Mouse (Mus musculus) urinary bladder, postnatal 10 days (tissue): Measurements from ENCODE around the gene Trpc3.
"Not testable (repeated sequence)": the region's sequence is repeated elsewhere in the genome, so short reads cannot be mapped to it uniquely, and the experiment has no call there.

Experiments
- DNase-seq: peaks from one replicate; pipeline ENCODE4 v3.0.0; 2022; ENCODE audit warnings: low spot score

Gene Trpc3

DNA sequence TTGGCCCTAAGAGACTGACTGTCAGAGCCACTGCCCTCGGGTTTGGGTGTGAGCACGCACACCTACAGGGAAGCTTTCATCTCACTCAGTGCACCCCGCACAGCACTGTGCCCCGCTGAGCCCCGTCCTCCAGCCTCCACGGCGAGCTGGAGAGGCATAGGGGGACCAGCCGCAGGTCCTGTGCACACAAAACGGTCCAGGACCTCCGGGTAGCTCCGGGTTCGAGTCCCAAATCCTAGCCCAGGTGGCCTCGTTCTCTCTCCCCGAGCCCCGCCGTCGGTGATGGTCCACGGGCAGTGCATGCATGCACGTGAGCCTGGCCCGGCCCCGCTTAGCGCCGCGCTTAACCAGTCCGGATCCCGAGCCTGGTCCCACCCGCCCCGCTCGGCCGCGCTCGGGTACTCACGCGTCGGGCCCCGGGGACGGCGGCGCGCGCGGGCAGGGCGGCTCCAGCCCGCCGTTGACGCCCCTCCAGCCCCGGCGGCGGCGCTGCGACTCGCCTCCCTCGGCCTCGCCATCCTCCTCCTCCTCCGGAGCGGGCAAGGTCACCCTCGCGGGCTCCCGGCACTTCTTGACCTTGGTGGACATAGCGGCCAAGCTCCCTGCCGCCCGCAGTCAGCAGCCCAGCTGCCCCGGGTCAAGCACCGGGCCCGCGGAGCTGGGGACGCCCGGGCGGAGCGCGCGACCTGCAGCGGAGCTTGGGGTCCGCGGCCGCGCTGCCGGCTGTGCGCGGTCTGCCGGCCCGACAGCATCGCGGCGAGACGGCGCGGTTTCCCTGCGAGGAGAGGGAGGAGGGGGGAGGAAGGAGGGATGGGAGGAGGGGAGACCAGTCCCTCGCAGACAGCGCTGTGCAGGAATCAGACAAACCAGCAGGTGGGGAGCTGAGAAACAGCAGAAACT, at the start of gene Trpc3:
Trpc3 (minus strand) TSS at position 776 of the 900 bp plus-strand sequence.
- no peak for DNase-seq

GRCm38 (mm10) chr3:36738071-36738470, 48.1 kb upstream of the Trpc3 start:
- DNase-seq, result no peak

- no peak for DNase-seq
Observed at GRCm38 (mm10) chr3:36733075-36733474, 43.1 kb upstream of the Trpc3 start.

- DNase-seq, result no peak
Observed at GRCm38 (mm10) chr3:36726545-36726944, 36.6 kb upstream of the Trpc3 start.

DNA sequence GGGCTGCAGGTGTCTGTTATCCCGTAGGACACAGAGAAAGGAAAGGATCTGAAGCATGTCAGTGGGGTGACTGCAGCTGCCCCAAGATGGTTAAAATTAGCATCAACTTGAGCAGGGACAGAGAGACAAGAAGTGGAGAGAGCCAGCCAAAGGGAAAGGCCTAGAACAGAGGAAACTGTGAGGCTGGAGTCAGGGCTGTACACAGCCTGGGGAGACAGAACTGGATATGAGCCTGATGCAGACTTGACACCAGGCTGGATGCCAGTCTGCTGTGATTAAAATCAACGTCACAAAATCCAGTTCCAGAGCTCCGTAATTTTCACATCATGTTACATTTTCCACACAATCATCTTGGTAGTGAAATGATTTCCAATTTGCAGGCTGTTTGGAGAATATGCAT, 31.9 kb upstream of the Trpc3 start:
- DNase-seq, result no peak

DNA sequence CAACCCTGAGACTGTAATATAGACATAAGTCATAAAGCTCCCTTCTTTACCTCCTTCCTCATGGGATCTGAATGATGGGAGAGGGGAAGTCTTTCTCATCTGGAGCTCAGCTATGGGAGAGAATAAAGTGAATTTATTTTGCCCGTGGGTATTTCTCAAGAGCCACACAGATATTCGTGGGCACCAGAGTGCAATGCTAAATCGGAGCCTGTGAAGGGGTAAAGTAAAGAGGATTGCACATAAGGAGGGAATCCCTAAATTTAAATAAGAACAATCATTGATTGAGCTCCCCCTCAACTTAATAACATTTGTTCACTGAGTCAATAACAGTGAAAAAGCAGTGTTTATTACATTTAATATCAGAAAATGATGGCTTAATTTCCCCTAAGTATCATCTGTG, 19.6 kb upstream of the Trpc3 start:
- DNase-seq, result no peak

DNA sequence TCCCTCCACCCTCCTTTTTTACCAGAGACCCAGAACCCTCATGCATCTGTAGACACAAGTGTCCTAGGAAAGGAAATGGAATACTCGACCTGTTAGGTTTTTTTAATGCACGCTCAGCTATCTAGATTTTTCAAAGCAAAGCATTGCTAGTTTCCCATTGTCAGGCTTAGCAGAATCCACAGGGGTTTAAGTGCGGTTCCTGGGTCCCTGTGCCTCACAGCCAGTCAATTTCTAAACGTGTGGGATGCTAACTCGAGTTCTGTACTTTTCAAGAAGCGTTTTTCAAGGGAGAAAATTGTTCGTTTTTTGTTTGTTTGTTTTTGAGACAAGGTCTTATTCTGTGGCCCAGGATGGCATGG, 304 bp upstream of the Trpc3 start:
- DNase-seq, result no peak

DNA sequence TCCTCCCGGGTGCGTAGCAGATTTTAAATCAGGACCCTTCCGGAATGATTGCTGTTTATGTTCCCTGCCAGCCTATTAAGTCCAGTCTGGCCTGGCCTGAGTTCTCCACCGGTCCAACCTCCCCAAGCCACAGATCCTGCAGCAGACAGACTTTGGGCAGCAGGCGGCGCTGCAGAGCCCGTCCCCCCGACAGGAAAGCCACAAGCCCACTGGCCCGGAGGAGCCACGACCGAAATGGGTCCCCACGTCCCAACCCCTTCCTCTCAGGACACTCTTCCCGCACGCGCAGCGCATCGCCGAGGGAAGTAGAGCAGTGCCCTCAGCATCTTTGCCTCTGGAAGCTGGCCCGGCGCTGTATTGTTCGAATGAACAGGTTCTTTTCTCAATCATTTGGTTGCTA, 1.1 kb downstream of the Trpc3 start:
- DNase-seq, result no peak

DNA sequence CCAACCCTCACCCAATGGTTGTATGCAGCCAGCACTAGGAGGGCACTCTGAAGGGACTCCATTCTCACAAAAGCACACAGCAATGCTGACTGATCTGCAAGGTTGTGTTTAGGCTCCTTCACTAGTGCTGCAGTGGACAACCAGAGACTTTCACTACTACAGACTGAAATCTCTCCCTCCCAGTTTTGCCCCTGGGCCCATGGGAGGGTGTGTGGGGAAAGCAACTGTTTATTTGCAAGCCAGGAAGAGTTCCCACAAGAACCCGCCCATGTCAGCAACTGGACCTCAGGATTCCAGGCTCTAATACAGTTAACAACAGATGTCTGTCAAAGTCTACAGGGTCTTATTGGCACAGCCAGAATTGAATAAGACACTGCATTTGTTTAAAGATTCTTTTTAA, 14.1 kb downstream of the Trpc3 start:
- no peak for DNase-seq

DNA sequence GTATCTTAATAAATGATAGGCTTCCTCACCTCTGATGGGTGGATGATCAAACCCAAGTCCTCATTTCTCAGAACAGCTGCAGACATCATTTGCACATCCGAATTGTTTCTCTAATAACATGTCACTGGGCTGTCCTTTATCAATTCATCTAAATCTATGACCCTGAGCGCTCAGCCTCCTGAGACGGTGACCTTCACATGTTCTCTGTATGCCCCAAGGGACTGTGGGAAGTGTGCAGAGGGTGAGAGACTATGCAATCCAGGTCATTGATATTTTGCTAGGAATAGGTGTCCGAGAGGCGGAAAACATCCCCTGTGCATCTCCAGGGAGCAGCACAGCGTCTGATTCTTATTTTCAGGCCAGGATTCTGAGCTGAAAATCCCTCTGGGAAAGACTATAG, 22.2 kb downstream of the Trpc3 start:
- no peak for DNase-seq

DNA sequence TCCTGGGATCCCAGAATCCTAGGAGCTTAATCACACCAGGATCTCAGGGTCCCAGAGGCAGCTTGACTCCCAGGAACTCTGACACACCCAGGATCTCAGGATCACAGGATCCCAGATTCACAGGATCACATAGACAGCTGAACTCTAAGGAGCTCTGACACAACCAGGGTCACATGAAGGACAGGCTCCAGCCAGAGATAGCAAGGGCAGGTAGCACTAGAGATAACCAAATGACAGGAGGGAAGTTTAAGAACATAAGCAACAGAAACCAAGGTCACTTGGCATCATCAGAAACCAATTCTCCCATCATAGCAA, 44.8 kb downstream of the Trpc3 start:
- not testable (repeated sequence) for DNase-seq

DNA sequence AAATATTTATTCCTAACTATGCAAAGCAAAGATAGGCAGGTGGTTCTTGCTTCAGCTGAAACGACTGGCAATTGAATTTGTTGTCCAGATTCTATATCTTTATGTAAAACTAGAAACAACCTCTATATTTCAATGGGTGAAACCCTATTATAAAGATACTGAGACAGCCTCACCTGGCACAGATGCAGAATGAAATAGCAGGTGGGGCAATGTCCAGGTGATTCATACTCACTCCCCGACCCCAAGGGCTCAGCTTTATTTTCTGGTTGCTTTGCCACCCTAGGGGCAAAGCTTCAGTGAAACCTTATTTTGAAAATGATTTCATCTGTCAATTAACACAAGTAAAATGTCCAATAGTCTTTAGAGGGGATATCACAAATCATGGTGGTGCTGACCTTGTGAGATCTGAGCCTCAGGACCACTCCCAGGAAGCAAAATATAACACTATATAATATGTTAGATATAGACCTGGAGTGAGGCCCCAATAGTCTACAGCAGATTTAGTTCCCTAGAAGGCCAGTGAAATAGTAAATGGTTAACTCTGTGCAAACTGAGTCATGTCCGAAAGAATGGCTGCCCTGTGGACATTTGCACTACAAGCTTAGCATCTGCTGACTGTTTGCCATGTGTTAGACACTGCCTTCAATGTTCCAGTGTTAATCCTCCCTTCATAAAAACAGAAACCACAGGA, 45.3 kb downstream of the Trpc3 start:
- DNase-seq, result no peak

- DNase-seq, result no peak
Observed at GRCm38 (mm10) chr3:36643354-36643753, 46.6 kb downstream of the Trpc3 start.

GRCm38 (mm10) chr3:36642736-36643135, 47.2 kb downstream of the Trpc3 start:
- no peak for DNase-seq

- DNase-seq, result no peak
Observed at GRCm38 (mm10) chr3:36640787-36641186, 49.2 kb downstream of the Trpc3 start.

- no peak for DNase-seq
Observed at GRCm38 (mm10) chr3:36635449-36635848, 54.5 kb downstream of the Trpc3 start.

DNA sequence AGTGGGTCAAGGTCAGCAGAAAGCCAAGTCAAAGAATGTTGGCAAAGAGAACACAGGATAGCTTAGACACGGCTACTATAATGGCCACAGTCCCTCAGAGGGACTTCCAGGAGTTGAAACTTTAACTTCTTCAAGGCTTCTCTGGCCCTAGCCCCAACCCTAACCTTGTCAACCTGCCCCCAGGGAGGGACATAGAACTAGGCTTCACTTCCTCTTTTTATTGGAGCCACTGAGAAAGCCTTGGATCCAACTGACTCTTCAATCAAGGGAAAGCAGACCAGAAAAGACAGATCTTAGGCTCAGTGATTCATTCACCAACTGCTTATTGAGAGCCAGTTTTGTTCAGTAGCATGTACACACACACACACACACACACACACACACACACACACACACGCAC, 63.2 kb downstream of the Trpc3 start:
- DNase-seq, result no peak

- DNase-seq, result no peak
Observed at GRCm38 (mm10) chr3:36618181-36618580, 71.8 kb downstream of the Trpc3 start.

DNA sequence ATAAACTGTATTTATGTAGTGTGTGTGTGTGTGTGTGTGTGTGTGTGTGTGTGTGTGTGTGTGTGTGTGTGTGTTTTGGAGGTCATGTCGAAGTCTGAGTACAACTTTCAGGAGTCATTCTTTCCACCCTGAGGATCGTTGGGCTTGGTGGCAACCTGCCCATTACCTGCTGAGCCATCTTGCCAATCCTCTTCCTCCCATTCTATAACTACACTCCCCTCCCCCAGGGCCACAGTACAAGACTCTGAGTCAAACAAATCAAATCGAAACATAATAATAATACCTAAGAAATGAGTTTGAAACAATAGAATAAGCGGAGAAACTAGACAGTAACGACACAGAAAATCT, 76.1 kb downstream of the Trpc3 start:
- DNase-seq, result no peak

DNA sequence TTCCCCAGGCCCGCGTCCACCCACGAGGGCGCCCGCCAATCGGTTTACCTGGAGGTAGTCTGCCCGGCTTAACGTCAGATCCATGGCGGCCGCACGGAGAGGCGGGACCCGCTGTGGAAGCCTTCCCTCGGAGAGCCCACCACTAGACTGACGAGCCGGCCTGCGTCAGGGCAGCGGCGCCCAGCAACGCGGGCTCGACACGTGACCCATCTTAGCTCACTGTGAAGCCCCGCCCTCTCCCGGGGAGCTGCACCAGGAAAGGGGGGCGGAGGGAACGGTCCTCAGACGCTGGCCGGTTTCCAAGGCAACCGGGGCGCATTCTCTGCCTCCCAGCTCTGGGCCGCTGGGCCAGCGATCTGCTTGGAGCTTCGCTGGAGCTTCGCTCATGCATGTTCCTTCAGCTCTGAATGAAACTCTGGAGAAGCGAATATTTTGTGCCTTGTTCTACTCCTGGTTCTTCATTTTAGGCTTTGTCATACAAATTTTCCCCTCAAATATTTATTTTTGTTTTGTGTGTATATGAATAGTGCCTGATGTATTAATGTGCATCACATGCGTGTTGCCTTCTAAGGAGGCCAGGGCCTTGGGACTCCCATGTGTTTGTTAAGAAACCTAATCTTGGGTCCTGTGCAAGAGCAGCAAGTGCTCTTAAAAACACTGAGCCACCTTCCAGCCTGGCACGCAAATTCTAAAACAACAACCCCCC, 76.6 kb downstream of the Trpc3 start, which contains the start of gene Bbs7:
Bbs7 (minus strand) TSS at position 276 of the 706 bp plus-strand sequence.
- DNase-seq, result peak; percentile 70

DNA sequence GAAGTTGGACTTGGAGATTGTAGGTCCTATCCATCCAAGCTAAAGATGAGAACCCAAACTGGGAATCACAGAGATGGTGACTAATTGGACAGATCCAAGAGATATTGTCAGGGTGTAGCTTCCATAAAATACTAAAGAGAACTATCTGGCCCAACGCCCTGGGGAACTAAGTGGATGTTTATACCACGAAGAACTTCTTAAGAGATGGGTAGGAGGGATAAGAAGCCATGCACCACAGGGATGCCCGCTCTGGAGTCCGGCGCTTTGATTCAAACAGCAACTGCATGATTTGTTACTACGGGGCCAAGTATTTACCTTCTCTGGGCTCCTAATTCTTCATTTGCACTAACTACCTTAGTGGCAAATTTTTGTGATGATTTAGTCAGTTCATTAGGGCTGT, 77.3 kb downstream of the Trpc3 start:
- DNase-seq, result no peak

GRCm38 (mm10) chr3:36605894-36606783, 83.8 kb downstream of the Trpc3 start:
- no peak for DNase-seq
